Mouse (Mus musculus) right cerebral cortex, postnatal 10 days (tissue): ENCODE measurements at regions not wholly inside any gene's neighbourhood (a gene's known extent, or its start where the extent isn't known, plus 50 kb on each side); places are given as distances from the start of the nearest gene placed in this dataset.

Source experiments
- DNase-seq, 2 experiments: peaks; one replicate each; pipeline ENCODE4 v3.0.0; 2021; ENCODE audit warnings: low spot score in 2 of 2

DNA sequence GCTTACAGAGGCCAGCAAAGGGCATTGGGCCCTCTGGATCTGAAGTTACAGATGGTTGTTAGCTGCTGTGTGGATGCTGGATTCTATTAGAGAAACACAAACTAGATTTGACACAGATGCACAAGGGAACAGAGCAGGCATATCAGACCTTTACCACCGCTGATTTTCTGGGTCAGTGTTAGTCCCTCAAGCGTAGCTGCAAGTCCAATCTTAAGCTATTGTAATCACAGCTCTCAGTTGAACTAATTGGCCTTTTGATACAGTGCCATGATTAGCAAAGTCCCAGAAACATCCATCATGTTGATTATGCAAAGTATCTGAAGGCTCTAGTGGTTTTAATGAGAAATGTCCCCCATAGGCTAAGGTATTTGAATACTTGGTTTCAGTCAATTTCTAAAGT is 54.2 kb upstream of the Plppr5 start:
- DNase-seq, result no peak

DNA sequence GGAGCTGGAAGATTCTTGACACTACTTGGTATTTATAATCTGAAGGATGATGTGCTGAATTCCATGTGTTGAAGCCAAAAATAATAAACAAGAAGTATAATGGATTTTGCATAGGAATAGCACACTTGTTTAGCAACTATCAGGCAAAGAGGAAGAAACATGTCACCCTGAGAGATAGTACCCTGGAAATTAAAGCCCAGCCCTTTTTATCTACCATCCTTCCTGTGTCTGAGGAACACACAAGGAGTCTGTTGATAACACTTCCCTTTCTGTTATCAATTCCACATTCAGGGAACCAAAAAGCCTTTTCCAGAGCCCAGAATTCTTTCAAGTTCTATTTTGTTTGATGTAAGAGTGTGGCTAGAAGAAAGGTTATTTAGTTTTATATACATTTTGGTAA is 66.5 kb upstream of the Plppr5 start:
- no peak for DNase-seq

DNA sequence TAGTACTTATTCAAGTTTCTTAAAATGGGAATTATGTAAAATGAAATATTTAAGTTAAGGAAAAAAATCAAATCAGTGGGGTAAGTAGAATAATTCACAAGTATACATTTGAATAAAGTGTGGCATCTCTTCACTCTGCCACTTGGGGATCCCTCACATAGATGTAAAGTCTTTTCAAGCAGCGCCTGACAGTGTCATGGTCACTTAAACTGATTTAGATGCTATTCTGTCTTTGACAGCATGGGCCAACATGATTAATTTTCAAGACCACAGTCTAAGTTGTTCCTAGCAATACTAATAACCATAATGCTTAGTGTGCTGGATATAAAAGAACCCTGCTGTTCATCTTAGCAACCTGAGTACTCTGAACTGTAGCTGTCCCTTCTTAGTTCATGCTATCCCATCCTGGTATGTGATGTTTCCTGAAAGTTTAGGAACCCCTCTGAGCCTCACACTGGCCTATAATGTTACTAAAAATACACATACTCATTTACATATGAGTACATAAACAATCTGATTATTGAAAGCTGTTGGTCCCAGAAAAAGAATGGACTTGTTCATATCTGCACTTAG is 68.4 kb upstream of the Plppr5 start:
- no peak for DNase-seq

DNA sequence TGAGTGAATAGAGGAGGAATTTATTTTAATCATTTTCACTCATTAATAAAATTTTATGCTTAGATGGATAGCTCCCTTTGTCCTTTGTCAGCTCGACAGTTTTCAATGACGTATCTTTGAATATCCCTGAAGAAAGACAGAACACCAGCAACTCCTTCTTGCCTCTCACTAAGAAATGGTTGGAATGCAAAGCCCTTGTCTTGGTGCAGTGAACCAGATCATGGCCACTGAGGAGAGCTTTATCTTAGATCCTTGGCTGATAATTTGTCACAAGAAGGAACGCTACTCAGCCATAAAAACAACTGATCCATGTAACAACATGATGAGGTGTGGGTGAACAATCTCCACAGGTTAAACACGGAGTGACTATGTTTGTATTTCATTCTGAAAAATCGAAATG is 73.5 kb upstream of the Plppr5 start:
- no peak for DNase-seq

DNA sequence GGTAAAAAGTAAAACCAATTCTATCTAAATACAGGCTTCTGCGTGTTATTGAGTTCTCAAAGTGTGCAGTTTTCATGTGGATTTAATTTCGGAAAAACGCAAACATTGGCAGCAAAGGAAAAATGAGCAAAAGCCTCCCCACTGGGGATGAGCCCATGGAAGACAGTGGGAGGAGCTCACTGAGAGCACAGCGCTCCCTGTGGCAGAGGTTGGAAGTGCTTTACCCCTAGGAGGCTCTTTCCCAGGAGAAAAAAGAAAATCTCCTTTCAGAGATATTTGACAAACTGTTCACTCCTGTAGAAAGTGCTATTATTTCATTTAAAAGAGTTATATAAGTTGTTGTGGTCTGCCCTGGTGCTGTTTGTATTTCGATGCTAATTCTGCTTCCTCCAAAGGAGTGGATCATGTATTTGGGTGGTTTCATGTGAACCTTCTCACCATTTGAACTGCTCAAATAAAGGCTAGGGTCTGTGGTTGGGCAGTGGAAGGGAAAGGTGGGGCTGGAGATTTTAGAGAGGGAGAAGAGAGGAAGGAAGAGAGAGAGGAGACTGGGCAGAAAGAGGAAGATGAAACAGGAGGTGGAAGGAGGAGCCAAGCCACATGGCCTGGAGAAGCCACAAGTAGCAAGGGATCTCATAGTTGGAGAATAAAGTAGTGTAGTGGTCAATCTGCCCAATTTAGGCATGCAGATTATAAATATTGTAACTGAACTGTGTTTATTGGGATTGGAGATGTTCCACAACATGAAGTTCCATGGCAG is 76.3 kb upstream of the Plppr5 start:
- no peak for DNase-seq

DNA sequence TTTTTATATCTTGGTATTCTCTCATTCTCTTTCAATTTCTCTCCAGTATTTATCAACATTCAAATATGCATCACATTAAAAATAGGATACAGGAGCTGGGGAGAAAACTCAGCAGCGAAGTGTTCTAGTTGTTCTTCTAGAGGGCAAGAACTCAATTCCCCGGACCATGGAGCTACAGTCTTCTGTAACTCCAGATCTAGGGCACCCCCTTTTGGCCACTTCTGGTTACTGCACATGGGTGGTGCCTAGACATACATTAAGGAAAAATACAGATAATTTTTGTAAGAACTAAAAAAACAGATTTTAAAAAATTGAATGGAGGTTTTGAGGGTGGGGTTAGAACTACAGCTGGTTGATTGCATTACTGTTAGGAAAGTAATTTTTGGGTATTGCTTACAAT is 80.5 kb upstream of the Plppr5 start:
- DNase-seq, result peak; percentile 28 to 34

DNA sequence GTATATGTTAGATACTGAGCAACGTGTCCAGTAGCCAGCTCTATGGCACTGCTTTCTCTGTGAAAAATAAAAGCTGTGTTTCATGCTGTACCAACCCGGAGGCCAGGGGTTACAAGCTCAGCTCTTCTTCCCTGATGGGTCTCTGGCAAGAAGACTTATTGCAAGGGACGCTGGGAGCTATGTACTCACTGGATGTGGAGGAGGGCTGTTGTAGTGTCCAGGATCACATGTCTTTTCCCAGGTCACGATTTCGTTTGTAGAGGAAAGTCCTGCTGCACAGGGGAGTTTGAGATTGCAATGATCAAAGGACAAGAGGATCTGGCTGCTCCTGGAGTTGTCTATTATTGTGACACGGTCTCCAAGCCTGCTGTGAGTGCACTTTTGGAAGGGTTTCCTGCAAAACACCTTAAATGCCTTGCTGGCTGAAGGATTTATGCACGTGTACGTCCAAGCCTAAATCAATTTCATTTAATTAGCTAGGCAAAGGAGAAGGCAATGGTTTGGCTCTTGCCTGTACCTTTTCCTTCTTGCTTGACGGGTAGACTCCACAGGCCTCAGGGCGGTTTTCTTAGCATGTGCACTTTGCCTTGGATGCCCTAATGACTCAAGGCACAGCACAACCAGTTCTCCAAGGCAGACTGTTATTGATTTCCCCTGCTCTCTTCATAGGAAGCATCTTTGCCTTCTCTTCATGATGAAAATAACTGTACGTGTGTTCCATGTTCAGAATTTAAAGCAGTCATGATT is 87.2 kb upstream of the Plppr5 start:
- DNase-seq, result no peak

DNA sequence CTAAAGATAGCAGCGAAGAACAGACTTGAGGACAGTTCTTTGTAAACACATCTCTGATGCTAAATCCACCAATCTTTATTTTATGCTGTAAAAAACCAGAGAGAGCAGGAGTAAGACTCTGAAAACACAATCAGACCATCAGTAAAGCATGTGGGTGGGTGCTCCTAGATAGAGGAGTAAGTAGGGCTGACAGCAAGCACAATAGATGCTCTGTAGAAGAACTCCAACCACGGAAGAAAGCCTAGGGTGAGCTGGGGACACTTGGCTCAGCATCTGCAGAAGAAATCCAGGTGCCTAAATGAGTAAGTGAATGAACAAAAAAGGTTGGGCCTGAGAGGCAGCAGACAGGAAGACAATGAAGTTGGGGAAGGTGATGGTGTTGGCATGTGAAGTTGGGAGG is 88.3 kb upstream of the Plppr5 start:
- peak in 1 of 2 experiments; percentile 27 for DNase-seq

DNA sequence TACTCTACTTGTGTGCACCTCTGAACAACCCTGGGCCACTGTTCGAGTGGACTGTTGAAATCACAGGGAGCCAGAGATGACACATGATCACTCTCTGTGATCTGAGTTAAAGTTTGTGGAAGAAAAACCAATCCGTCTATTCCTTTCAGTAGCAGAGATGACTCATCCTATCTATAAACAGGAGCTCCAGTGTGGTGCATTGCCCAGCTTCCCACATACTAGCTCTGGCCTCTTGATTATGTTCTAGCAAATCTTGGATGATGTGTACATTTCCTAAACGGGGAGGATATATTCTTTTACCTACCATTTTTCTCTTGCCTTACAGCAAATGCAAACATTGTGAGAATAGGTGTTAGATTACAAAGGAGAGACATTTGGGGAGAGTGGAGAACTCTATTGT is 94.5 kb upstream of the Plppr5 start:
- DNase-seq, result peak in 1 of 2 experiments; percentile 29

DNA sequence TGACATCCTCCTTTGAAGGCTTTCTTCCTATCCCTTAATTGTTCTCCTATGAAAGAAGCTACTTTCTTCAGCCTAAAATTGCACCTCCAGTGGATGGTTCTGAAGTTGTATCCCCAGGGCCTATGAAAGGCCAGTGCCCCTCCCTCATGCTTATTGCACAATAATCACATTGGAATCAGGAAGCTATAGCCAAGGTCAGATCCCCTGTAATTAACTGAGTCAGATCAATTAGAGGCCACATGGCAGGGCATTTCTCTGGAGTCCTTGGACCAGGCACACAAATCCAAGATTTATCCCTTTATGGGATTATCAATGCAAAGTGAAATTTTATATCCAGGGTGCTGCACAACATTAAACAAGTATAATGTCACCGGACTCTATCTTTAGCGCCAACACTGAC is 98.8 kb upstream of the Plppr4 start:
- DNase-seq, result no peak

DNA sequence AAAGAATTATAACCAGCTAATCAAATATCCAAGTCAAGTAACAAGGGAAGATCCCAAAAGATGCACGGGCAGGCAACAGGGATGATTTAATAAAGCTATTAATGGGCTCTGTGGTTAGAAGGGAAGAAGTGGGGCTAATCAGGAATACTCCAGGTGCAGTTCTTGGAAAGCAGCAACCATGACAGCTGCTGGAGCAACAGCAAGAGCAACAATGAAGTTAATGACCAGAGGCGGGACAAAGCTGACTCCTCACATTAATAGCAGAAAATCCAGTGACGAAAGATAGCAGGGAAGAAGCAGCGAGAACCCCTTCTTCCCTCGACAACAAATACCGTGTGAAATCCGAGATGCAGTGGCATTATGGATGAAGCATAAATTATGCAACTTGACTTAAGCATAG is 89.9 kb upstream of the Plppr4 start:
- no peak for DNase-seq

DNA sequence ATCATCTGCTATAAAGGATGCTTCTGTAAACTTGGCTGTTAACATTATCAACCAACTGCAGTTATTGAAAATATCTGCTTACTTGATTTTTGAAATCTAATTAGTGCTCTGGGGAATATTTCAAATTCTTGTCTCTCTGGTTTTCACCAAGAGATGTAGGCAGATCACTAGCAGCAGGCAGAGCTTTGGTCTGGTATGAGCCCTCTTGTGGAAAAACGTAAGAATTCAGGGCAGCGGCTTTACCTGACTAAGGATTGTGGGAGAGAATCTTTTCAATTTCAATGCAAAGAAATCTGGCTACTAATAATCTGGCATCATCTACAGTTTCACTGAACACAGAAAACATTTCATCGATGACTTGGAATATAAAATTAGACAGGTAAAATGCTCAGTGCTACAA is 81.2 kb upstream of the Plppr4 start:
- peak; percentile 36 to 46 for DNase-seq

DNA sequence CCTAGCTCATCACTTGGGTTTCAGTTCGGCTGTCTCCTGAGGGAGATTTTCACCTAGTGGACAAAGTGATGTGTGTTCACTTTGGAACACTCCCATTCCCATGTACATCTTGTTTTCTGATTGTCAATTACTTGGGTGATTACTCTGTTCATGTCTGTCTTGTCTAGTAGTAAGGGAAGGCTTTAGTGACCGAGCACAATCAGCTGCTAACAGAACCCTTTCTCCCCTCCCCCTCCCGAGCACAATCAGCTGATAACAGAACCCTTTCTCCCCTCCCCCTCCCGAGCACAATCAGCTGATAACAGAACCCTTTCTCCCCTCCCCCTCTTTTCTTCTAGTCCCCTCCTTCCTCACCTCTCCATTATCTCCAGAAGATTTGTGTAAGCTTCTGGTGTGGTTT is 79.6 kb upstream of the Plppr4 start:
- no peak for DNase-seq

DNA sequence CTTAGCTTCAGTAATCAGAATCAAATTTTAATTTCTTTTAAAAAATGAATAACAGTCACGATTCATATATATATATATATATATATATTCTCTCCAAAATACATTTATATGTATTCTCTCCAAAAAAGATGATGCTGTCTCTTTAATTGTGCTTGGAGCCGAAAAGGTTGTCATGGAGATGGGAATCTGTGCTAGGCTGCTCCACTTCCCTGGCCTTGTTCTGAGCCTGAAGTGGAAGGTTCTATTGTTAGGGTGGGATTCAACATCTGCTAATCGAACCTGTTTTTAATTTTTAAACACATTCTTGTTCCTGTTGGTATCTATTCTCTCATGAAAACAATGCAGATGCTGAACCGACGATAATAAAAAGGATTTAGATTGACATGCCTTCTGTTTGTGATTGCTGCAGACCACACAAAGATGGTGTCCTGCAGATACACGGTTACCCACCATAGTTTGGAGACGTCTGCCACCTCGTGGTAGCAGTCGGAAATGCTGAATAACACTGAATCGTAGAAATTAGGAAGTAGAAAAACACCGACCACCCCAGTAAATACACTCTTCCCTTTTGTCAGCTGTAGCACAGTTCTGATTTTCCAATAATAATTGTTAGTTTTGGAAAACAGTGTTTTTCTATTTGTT is 77.9 kb upstream of the Plppr4 start:
- DNase-seq, result peak; percentile 88 to 92

DNA sequence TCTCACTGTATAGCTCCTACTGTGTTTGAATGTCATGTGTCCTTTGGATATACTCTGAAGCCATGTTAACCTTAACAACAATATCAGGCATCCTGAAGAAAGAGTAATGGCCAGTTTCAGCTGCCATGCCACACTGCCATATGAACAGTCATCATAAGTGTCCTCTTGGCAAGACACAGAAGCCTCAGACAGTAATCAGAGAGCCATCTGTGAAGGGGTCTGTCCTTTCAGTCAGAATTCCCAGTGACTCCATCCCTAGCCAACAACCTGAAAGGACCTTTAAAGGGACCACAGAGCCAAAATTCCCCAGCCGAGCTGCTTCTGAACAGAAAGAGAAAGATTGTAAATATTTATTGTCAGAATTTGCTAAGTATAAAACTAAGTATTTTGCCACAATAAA is 63.9 kb upstream of the Plppr4 start:
- no peak for DNase-seq

DNA sequence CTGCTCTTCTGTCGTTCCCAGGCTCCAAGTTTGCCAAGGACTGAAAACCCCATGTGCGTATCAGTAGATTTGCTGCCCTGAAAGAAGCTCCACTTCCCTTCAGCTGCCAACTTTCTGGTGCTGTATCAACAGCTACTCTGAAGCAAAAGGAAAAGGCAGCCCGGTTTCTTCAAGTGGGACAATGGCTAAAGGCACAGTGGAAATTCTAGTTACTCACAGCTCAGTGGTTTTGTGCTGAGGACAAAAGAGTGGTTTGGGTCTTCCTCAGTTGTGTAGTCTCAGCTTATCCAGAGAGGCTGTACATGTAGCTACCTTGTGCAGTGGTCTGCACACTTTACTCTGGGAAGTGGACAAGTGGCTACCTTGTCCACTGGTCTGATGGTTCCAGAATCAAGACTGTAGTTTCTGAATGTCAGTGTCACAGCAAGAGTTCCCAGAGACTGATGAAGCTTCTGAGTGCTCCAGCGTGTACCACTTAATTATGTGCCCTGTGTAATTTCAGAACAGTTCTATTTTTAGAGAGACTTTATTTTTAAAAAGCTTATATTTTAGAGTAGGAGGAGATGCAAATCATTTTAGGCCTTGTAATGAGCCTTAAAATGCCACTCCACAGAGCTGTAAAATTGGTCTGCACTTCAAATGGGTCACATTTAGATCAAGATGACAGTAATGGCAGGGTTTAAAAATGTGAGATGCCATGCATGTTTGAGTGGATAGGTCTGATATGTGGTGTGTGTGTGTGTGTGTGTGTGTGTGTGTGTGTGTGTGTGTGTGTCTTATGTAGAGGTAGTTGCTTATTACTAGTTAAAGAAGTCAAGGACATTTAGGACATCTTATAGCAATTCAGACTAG is 52.4 kb upstream of the Plppr4 start:
- no peak for DNase-seq
